Mouse (Mus musculus) cerebellum, postnatal 10 days (tissue): ENCODE results near the gene Olfr952.

Source experiments
- DNase-seq, 2 experiments: peaks; one replicate each; pipeline ENCODE4 v3.0.0; 2021; ENCODE audit warnings: mixed read lengths in 2 of 2

Gene Olfr952

DNA sequence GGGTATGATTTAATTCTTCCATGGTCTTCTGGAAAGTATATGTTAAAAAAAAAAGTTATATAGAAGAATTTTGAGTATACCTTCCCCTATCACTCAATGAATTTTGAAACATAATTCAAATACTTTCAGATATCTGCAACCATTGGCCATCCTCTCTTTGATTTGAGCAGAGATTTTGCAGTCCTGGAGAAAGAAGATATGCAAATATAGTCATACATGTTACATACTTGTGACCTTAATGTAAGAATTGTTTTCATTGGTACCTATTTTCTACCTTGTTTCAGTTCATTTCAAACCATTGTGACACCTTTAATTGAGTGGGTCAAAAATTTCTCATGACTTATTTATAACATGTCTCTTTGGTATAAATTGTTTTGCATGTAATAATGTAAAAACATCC is at the start of gene Olfr952:
TSS of gene Olfr952 (minus strand) at position 101 of the 400 bp plus-strand sequence.
- no peak for DNase-seq

DNA sequence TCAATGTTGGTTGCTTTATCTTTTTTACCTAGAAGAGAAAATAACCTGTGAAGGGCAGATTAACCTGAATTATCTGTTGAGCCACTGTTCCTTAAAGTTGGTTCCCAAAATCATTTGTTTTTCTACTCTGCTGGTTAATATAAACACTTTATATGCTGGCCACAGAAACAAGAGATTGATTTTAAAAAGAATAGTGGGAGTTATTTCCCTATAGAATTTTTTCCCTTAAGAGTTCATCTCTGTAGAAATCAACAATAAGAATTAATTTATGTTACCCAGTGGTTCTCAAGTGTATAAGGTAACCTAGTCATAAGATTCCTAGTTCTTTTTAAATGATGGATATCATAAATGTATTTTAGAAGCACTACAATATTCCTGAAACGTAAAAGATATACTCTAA is 44.9 kb upstream of the Olfr952 start, which contains the start of gene Olfr955:
TSS of gene Olfr955 (minus strand) at position 101 of the 400 bp plus-strand sequence.
- DNase-seq = no peak

DNA sequence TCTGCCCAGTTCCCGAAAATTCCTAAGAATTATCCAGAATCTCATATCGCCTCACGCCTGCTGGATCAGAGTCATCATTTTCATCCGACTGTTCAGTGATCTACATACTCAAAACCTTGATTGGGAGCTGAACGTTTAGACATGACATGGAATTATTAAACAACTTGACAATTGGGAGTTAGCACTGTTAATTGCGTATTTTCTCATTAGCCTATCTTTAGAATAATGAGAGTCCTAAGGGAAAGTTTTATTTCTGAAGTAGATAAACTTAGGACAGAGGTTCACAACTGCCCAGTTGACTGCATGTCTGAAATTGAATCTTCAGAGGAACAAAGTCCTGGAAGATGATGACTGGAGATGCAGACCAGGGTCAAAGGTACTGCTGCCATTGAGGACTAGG is 29.5 kb upstream of the Olfr952 start, which contains the start of gene Olfr954:
TSS of gene Olfr954 (plus strand) at position 301 of the 400 bp plus-strand sequence.
- DNase-seq = no peak

DNA sequence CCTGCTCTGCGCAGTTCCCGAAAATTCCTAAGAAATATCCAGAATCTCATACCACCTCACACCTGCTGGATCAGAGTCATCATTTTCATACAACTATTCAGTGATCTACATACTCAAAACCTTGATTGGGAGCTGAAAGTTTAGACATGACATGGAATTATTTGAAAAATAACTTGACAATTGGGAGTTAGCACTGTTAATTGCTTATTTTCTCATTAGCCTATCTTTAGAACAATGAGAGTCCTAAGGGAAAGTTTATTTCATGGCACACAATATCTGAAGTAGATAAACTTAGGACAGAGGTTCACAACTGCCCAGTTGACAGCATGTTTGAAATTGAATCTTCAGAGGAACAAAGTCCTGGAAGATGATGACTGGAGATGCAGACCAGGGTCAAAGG is 39.8 kb downstream of the Olfr952 start, which contains the start of gene Olfr951:
TSS of gene Olfr951 (plus strand) at position 301 of the 400 bp plus-strand sequence.
- no peak for DNase-seq
